Mouse (Mus musculus): ENCODE data around the gene Mrpl2.

DNA sequence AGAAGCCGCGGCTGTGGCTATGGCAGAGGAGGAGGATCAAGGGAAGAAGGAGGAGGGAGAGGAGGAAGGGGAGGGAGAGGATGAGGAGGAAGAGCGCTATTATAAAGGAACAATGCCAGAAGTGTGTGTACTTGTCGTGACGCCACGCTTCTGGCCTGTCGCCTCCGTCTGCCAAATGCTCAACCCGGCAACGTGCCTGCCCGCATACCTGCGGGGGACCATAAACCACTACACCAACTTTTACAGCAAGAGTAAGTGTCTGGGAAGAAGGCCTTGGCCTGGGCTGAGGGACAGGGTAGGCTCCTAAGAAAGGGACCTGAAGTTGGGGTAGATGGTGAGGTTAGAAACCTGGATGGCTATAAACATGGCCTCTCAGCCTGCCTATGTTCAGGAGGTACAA is 16.0 kb downstream of the Mrpl2 start:
- TF ChIP-seq GATA1 (IDR thresholded peaks at IDR 0.05; ENCODE audit: borderline replicate concordance, low read length) = no peak
- no peak for TF ChIP-seq FLI1 (IDR thresholded peaks at IDR 0.05; ENCODE audit: low read length)
